Mouse (Mus musculus): ENCODE data around the gene Pbx4.

DNA sequence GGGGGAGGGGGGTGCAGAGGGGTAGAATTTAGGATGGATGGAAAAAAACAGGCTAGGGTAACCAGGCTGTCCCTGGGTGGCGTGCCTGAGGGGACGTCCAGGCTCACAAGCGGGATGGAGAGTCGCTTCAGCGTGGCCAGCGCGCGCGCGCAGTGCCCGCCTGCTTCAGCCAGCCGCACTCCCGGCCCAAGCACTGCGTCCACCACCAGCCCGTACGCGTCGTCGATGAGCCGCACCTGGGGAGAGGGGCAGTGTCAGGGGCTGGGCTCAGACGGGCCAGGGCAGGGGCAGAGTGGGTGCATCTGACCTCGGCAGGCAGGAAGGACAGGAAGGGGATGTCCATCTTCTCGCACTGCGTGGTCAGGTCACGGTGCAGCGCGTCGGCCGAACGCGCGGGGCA lies 56.6 kb downstream of the Pbx4 start:
- TF ChIP-seq HCFC1 (IDR thresholded peaks at IDR 0.05; ENCODE audit: borderline replicate concordance, insufficient read depth, low read length) (no peak), CHD2 (IDR thresholded peaks at IDR 0.05; ENCODE audit: low read depth, low read length) (no peak), MAFK (IDR thresholded peaks at IDR 0.05; ENCODE audit: insufficient read depth, low read depth, low read length) (no peak), ZNF384 (IDR thresholded peaks at IDR 0.05; ENCODE audit: low read depth, low read length) (no peak), ZC3H11A (IDR thresholded peaks at IDR 0.05; ENCODE audit: borderline replicate concordance, low read depth, low read length) (no peak)
